Mouse (Mus musculus) cerebellum, adult 2 months (tissue): ENCODE data around the gene Parvb. TPM values are rescaled to one million over a fixed set of nuclear protein-coding genes. Genes with fewer than 3 reads are reported as not detected.

Experiments used
- DNase-seq, 2 experiments: peaks; one replicate each; pipeline ENCODE4 v3.0.0; 2021
- H3K27ac ChIP-seq: fragments of 200-500 bp; 2 replicates; pipeline ENCODE4 v1.5.1; 2012; ENCODE audit warnings: low read length, control low read depth, inconsistent platforms; ENCODE audit not compliant: insufficient read depth
- H3K27me3 ChIP-seq: fragments of 200-500 bp; 2 replicates; pipeline ENCODE4 v1.6.1; 2012; ENCODE audit warnings: inconsistent platforms, mild to moderate bottlenecking, low read length, moderate library complexity; ENCODE audit not compliant: control insufficient read depth, insufficient read depth
- H3K4me1 ChIP-seq: fragments of 200-500 bp; 2 replicates; pipeline ENCODE4 v1.6.1; 2011; ENCODE audit warnings: low read length; ENCODE audit not compliant: control insufficient read depth, insufficient read depth
- H3K4me3 ChIP-seq: fragments of 200-500 bp; replicated peaks from 2 replicates; pipeline ENCODE3; 2011; ENCODE audit warnings: mild to moderate bottlenecking, low read depth, low read length, control low read depth; ENCODE audit not compliant: insufficient read depth
- CTCF ChIP-seq: fragments of 200-500 bp; IDR thresholded peaks from 2 replicates; pipeline ENCODE4 v1.5.1; 2011; ENCODE audit warnings: low read depth, mild to moderate bottlenecking, control low read depth, low read length, moderate library complexity, borderline replicate concordance; ENCODE audit not compliant: insufficient read depth
- POLR2A ChIP-seq: fragments of 200-500 bp; IDR thresholded peaks from 2 replicates; pipeline ENCODE4 v1.6.1; 2011; ENCODE audit warnings: low read length, control low read depth, borderline replicate concordance; ENCODE audit not compliant: insufficient read depth
- WGBS: fragments of 180-500 bp; shearing (Covaris S2); methylation state at CpG from one replicate; pipeline ENCODE4 v1.1.7; 2018; 5-methylcytosine and 5-hydroxymethylcytosine counted together
- polyA plus RNA-seq: library from polyadenylated mRNA; depleted of rRNA; stranded (reverse); fragments of >200 nt; gene quantifications from 2 replicates; pipeline ENCODE4 v1.2.3, GENCODE M21; 2012

The Parvb gene
- polyA plus RNA-seq, 1 experiment, result 16.4 TPM

DNA sequence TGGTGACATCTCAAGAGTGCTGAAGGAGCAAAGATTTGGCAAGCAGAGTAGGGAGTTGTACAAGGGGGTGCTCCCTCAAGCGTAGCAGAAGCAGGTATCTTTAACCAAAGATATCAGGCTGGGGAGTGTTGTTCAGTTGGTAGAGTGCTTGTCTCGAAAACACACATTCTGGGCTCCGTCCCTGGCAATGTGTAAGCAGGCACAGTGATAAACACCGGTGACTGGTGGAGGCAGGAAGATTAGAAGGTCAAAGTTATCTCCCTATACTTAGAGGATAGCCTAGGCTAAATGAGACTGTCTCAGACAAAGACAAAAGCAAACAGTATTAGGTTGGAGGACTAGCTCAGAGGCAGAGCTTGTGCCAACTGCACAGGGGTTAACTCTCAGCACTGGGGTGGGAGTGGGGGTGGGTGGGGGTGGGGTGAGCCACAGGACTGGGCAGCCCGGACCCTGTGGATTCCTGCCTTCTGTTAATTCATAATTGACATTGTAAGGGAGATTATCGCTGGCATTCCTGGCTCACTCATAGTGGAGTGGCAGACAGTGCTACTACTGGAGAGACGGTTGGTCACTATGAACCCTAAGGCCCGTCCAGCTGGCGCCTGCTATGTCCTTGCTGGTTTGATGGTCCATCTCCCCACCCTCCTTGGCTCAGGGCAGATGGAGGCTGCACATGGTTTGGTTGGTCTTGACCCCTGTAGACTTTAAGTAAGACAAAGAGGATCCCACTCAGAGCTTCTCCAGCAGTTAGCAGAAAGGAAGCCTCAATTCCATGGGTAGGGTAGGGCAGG, 79.6 kb downstream of the Parvb start:
- no peaks in the 10 kb centered on the region for H3K27me3 ChIP-seq
- WGBS, result 79% methylated on average over 9 of the region's 9 CpGs
- no peak overlapping the region for H3K27ac ChIP-seq
- TF ChIP-seq CTCF, result no peak
- TF ChIP-seq POLR2A, result no peak
- H3K4me1 ChIP-seq, result peaks cover 14% of the 10 kb centered on the region
- no peak overlapping the region for H3K4me3 ChIP-seq
- DNase-seq, result no peak

DNA sequence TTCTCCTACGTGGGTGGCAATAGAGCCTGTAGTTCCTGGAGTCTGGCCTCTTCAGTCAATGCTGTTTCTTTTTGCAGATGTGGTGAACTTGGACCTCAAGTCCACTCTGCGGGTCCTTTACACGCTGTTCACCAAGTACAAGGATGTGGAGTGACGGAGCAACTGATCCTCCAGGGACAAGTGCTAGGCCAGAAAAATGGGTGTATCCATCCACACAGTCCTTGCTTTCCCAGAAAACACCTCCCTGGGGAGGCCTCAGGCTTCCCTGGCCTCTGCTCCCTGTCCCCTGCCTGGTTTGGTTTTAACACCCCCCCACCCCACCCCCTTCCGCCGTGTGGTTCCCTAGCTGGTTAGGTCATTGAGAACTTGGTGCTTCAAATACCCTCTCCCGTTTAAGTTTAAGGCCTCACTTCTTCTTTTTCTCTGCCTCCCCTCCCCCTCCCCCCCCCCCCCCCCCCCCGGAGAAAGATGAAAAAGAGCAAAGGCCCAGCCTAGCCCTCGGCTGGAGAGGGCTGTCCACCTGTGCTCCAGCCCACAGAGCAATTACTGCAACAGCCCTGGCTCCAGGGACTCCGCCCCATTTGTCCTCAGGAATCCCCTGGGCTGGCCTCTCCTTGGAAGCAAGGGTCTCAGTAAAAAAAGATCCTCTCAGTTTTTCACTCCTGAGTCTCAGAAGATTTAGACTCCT, 81.2 kb downstream of the Parvb start:
- Histone ChIP-seq H3K27me3 (no peaks in the 10 kb centered on the region), H3K4me1 (peaks cover 14% of the 10 kb centered on the region), H3K27ac (no peak overlapping the region), H3K4me3 (no peak overlapping the region)
- no peak for TF ChIP-seq POLR2A
- no peak for TF ChIP-seq CTCF
- 81% methylated on average over 10 of the region's 10 CpGs for WGBS
- no peak for DNase-seq

DNA sequence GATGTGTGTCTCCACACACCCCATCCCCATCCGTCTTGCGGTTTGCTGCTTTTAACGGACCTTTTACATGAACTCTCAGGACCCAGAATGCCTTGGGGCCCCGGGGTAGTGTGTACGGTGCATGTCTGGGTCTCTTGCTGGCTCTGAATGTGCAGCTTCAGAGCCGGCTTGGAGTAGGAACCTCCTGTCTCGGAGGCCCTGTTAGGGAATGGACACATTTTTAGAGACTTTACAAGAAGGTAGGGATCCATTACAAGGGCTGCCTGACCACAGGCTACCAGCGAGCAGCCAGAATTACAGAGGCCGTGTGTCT, 81.7 kb downstream of the Parvb start:
- Histone ChIP-seq H3K4me1 (peaks cover 14% of the 10 kb centered on the region), H3K27me3 (no peaks in the 10 kb centered on the region), H3K4me3 (no peak overlapping the region), H3K27ac (no peak overlapping the region)
- no peak for TF ChIP-seq POLR2A
- TF ChIP-seq CTCF, result no peak
- DNase-seq, result no peak
- WGBS, result 82% methylated on average over 9 of the region's 9 CpGs

DNA sequence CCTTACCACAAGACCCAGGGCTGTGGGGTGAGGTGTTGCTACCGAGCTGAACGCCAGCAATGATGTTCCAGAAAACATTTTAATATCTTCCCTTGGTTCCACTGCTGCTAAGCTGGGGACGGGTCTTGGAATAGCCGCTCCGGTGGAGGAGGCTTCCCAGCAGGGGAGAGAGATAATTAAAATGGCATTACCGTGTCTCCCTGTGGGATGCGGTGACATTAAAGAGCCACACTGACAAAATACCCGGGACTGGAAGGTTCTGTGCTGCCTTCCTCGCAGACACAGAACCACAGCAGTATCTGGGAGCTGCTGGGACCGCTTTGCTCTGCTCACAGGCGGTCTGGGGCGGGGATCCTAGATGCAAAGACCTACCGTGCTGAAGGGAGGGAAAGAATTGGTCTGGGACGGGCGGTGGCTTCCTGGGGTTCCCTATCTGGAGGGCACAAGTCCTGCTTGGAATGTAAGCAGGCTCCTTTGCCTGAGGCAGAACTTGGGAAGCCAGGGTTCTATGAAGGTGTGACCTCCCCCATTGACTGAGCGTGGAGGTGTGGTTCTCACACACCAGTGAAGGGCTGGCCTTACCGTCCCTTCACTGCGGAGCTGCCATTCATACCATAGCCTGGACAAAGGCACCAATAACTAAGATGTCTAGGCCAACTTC, 82.7 kb downstream of the Parvb start:
- DNase-seq, result no peak
- no peak overlapping the region for H3K27ac ChIP-seq
- no peak overlapping the region for H3K4me3 ChIP-seq
- 64% methylated on average over 18 of the region's 18 CpGs for WGBS
- peaks cover 11% of the 10 kb centered on the region for H3K4me1 ChIP-seq
- no peaks in the 10 kb centered on the region for H3K27me3 ChIP-seq
- TF ChIP-seq POLR2A (no peak), CTCF (no peak)

DNA sequence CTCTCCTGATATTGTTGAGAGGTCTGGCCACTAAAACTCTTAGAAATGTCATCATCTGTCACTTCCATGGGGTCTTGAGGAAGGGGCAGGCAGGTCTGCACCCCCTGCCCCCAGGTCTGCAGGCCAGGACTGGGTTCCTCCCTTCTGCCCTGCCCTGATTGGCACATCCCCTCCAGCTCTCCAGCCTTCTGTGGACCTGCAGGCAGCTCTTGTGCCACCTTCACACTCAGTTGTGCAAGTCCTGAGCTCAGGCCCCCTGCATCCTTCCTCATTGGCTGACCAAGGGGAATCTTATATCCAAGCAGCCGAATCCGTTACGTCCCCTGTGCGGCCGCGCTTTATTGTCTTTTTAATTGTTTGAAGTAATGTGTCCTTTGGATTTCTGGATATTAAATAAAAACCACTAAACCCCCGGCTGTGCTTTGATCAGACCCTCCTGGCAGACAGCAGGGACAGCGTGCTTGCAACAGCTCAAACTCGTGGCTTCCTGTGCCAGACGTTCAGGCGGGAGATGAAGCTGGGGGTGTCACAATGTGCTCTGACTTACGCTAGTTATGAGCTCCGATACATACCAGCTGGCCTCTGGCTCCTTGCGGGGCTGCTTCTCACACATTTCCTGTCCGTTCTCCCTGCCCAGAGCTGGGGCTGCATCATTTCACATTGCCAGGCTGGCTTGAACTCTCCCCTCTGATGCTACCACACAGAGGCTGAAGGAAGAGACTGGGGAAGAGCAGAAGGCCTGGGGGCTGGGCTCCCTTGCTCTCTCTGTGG, 83.6 kb downstream of the Parvb start:
- TF ChIP-seq CTCF (no peak), POLR2A (no peak)
- H3K4me3 ChIP-seq, result no peak overlapping the region
- no peak overlapping the region for H3K27ac ChIP-seq
- peaks cover 5% of the 10 kb centered on the region for H3K4me1 ChIP-seq
- DNase-seq, result no peak
- 69% methylated on average over 15 of the region's 15 CpGs for WGBS
- H3K27me3 ChIP-seq, result no peaks in the 10 kb centered on the region

DNA sequence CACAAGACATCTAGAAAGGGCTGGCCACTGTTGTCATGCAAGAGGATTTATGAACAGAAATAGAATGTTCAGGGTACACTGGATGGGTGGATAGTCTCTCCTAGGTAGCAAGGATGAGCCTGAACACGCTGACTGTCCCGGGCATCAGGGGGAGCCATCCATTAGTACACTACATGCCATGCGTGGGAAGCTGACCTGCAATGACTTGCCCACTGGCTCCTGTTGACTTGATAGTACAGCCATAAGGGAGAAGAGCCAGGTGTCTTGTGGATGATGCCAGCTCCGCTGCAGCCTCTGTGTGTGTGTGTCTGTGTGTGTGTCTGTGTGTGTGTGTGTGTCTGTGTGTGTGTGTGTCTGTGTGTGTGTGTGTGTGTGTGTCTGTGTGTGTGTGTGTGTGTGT, 87.5 kb downstream of the Parvb start:
- TF ChIP-seq CTCF, result no peak
- TF ChIP-seq POLR2A, result no peak
- Histone ChIP-seq H3K27me3 (no peaks in the 10 kb centered on the region; the same call in 1 of the 2 replicates), H3K4me3 (no peak overlapping the region), H3K27ac (no peak overlapping the region), H3K4me1 (peaks cover 4% of the 10 kb centered on the region; the same call in 1 of the 2 replicates)
- no peak for DNase-seq
- WGBS, result 87% methylated on average over 4 of the region's 4 CpGs

DNA sequence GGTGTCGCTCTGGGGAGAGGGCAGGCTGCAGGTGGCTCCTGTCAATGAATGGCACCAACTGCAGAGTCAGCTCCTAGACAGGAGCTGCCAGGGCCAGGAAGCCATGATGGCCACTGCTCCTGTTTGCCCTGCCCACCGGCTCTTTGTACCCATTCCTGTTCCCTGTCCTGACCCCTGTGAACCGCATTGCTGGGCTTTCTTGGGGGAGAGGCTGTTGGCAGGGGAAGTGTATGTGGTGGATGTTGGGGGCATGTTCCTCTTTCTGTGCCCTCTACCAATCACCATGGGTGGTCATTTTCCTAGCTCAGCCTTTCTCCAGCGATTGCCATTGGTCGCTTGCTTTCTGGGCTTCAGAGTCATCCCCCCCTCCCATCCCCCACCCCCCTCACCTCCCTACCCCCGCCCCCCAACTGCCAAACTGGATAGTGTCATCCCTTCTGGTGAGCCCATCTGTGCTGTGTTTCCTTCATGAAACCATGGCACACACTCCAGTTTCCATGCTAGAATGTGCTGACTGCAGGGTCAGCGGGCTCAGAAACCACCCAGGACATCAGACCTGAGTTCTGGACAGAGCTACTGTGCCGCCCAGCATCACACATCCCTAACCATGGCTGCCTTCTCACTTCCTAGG, 89.8 kb downstream of the Parvb start:
- WGBS, result 34% methylated on average over 8 of the region's 8 CpGs
- no peak for DNase-seq
- H3K4me3 ChIP-seq, result no peak overlapping the region

More for the DNA sequence above, 89.8 kb downstream of the Parvb start:
- no peaks in the 10 kb centered on the region; the same call in 1 of the 2 replicates for H3K27me3 ChIP-seq
- TF ChIP-seq CTCF, result no peak
- TF ChIP-seq POLR2A, result no peak
- peaks cover 4% of the 10 kb centered on the region; the same call in 1 of the 2 replicates for H3K4me1 ChIP-seq
- H3K27ac ChIP-seq, result no peak overlapping the region
